ENCODE assay signal across 8 mouse cellular contexts in the genomic region with DNA sequence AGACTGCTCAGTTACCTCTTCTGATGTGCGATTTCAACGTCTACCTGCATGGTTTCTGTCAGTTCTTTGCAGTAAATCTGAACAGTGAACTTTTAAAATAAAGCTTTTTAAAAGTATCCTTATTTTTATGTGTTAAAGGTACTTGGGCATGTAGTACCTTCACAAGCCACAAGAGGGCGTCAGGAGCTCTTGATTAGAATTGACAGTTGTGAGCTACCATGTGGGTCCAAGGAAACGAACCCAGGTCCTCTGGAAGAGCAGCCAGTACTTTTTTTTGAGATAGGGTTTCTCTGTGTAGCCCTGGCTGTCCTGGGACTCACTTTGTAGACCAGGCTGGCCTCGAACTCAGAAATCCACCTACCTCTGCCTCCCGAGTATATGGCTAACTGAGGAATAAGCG.
DNase-seq lines count a peak whose midpoint lies in the region; ATAC-seq and TF ChIP-seq lines count a peak whose summit lies in the region.

No protein-coding gene starts in this region.

- H3K9me3 ChIP-seq in liver, embryonic 12.5 days (replicated peaks), result no peaks in the 10 kb centered on the region
- H3K9me3 ChIP-seq in hindbrain, postnatal 0 days (ENCODE audit: low read length), result no peaks in the 10 kb centered on the region
- no peaks in the 10 kb centered on the region for H3K9me3 ChIP-seq in neural tube, embryonic 11.5 days (ENCODE audit: control insufficient read depth, low read length)

- no peak overlapping the region for H3K9ac ChIP-seq in liver, embryonic 12.5 days
- no peak overlapping the region for H3K9ac ChIP-seq in hindbrain, postnatal 0 days (replicated peaks; ENCODE audit: low read length)
- H3K9ac ChIP-seq in neural tube, embryonic 11.5 days (ENCODE audit: low read length), result no peak overlapping the region

- peak; percentile 51; the same call in 1 of the 2 replicates for TF ChIP-seq CTCF in cerebellum, adult 2 months (IDR thresholded peaks at IDR 0.05; ENCODE audit: borderline replicate concordance, insufficient read depth, low read depth, low read length)
- 0 out of 2 replicates have a peak, but pooled peaks have one; percentile 26 for TF ChIP-seq CTCF in bone marrow, adult 2 months (IDR thresholded peaks at IDR 0.05; ENCODE audit: control insufficient read depth, insufficient read depth, low read length)
- TF ChIP-seq CTCF in hindbrain, postnatal 0 days (IDR thresholded peaks at IDR 0.05; ENCODE audit: low read depth), result peak; percentile 77

- no peak for TF ChIP-seq POLR2A in cerebellum, adult 2 months (IDR thresholded peaks at IDR 0.05; ENCODE audit: borderline replicate concordance, insufficient read depth, low read length)
- TF ChIP-seq POLR2A in bone marrow, adult 2 months (IDR thresholded peaks at IDR 0.05; ENCODE audit: borderline replicate concordance, control insufficient read depth, low read depth, low read length), result no peak

- peaks cover 5% of the 10 kb centered on the region for H3K4me1 ChIP-seq in cerebellum, adult 2 months (ENCODE audit: control insufficient read depth, insufficient read depth, low read length)
- no peaks in the 10 kb centered on the region for H3K4me1 ChIP-seq in liver, embryonic 12.5 days
- no peaks in the 10 kb centered on the region for H3K4me1 ChIP-seq in bone marrow, adult 2 months (ENCODE audit: control insufficient read depth, insufficient read depth, low read length)
- H3K4me1 ChIP-seq in hindbrain, postnatal 0 days (ENCODE audit: insufficient read depth, low read length), result peaks cover under 1% of the 10 kb centered on the region; the same call in 1 of the 2 replicates
- no peaks in the 10 kb centered on the region for H3K4me1 ChIP-seq in neural tube, embryonic 11.5 days (ENCODE audit: control insufficient read depth, insufficient read depth, low read length)

- no peak for ATAC-seq in liver, embryonic 12.5 days
- ATAC-seq in hindbrain, postnatal 0 days, result no peak
- ATAC-seq in neural tube, embryonic 11.5 days (ENCODE audit: insufficient read depth, low FRiP score, low TSS enrichment), result no peak

- no peak overlapping the region for H3K27ac ChIP-seq in cerebellum, adult 2 months (ENCODE audit: insufficient read depth, low read length)
- H3K27ac ChIP-seq in liver, embryonic 12.5 days, result no peak overlapping the region
- H3K27ac ChIP-seq in bone marrow, adult 2 months (ENCODE audit: control insufficient read depth, insufficient read depth, low read depth, low read length, poor library complexity), result no peak overlapping the region
- no peak overlapping the region for H3K27ac ChIP-seq in hindbrain, postnatal 0 days
- H3K27ac ChIP-seq in neural tube, embryonic 11.5 days (ENCODE audit: low read depth, low read length), result no peak overlapping the region

- DNase-seq in cerebellum, adult 2 months, result peak; percentile 22 to 37
- no peak for DNase-seq in cerebellum, adult 11-12 months
- peak; percentile 68 for DNase-seq in liver
- DNase-seq in hindbrain, postnatal 0 days (ENCODE audit: low spot score), result peak; percentile 76
- DNase-seq in neural tube, embryonic 11.5 days (ENCODE audit: low spot score), result peak; percentile 70
- DNase-seq in urinary bladder, postnatal 4 days (ENCODE audit: low spot score in 2 of 2), result no peak

- no peaks in the 10 kb centered on the region for H3K36me3 ChIP-seq in liver, embryonic 12.5 days
- peaks cover 30% of the 10 kb centered on the region for H3K36me3 ChIP-seq in hindbrain, postnatal 0 days (ENCODE audit: insufficient read depth, low read length)
- H3K36me3 ChIP-seq in neural tube, embryonic 11.5 days (ENCODE audit: control insufficient read depth, insufficient read depth, low read length), result no peaks in the 10 kb centered on the region

- H3K4me2 ChIP-seq in liver, embryonic 12.5 days, result no peak overlapping the region
- H3K4me2 ChIP-seq in hindbrain, postnatal 0 days (ENCODE audit: low read depth, low read length), result no peak overlapping the region
- H3K4me2 ChIP-seq in neural tube, embryonic 11.5 days (ENCODE audit: low read depth), result no peak overlapping the region

- no peak overlapping the region for H3K4me3 ChIP-seq in cerebellum, adult 2 months (replicated peaks; ENCODE audit: insufficient read depth, low read depth, low read length)
- H3K4me3 ChIP-seq in liver, embryonic 12.5 days, result no peak overlapping the region
- no peak overlapping the region for H3K4me3 ChIP-seq in bone marrow, adult 2 months (replicated peaks; ENCODE audit: control insufficient read depth, low read depth, low read length)
- H3K4me3 ChIP-seq in hindbrain, postnatal 0 days (ENCODE audit: low read length), result no peak overlapping the region
- no peak overlapping the region for H3K4me3 ChIP-seq in neural tube, embryonic 11.5 days (ENCODE audit: low read depth, low read length)

- H3K27me3 ChIP-seq in cerebellum, adult 2 months (ENCODE audit: control insufficient read depth, insufficient read depth, low read length), result no peaks in the 10 kb centered on the region
- 0 out of 2 replicates have a peak, but pooled peaks cover 6% of the 10 kb centered on the region for H3K27me3 ChIP-seq in liver, embryonic 12.5 days (replicated peaks)
- H3K27me3 ChIP-seq in hindbrain, postnatal 0 days (ENCODE audit: insufficient read depth, low read length), result no peaks in the 10 kb centered on the region
- no peaks in the 10 kb centered on the region for H3K27me3 ChIP-seq in neural tube, embryonic 11.5 days (ENCODE audit: control insufficient read depth, insufficient read depth, low read length)

- 45% methylated on average over 7 of the region's 7 CpGs for WGBS in cerebellum, adult 2 months
- WGBS in liver, embryonic 12.5 days (ENCODE audit: insufficient replicate concordance), result 34% methylated on average over 7 of the region's 7 CpGs
- 46% methylated on average over 7 of the region's 7 CpGs for WGBS in bone marrow, adult 2 months
- WGBS in hindbrain, postnatal 0 days, result 40% methylated on average over 7 of the region's 7 CpGs
- WGBS in neural tube, embryonic 11.5 days, result 38% methylated on average over 7 of the region's 7 CpGs

Comparison
In these comparisons a context has a peak if more than half of its experiments do, and no peak if none do; other contexts are left out.
1. DNase-seq: peak in cerebellum, adult 2 months (2 of 2), liver (single experiment), hindbrain, postnatal 0 days (single experiment) and neural tube, embryonic 11.5 days (single experiment); none in cerebellum, adult 11-12 months (single experiment) and urinary bladder, postnatal 4 days (0 of 2).
2. CTCF ChIP-seq: peak in every context shown above with its lines; median percentile 77 in hindbrain, postnatal 0 days; 51 in cerebellum, adult 2 months; 26 in bone marrow, adult 2 months.